Mouse (Mus musculus) erythroblast, adult 5-6 weeks (primary cell): ENCODE data around the gene Hif1an. TPM values are rescaled to one million over a fixed set of nuclear protein-coding genes. Genes with fewer than 3 reads are reported as not detected.

Experiments
- ATAC-seq: replicated peaks from 2 replicates; pipeline ENCODE4 v1.8.0; 2016; ENCODE audit warnings: moderate number of reproducible peaks, mild to moderate bottlenecking, moderate TSS enrichment, inconsistent platforms; ENCODE audit not compliant: poor library complexity, low FRiP score, severe bottlenecking
- total RNA-seq, 2 experiments: library from RNA; stranded (forward) in 1 of 2; stranded (reverse) in 1 of 2; fragments of 150-400 nt in 1 of 2; fragments of 200-764, 138-1000 nt in 1 of 2; gene quantifications; 2 replicates each; pipeline versions ENCODE4 v1.2.3 to v1.2.4; 2015 to 2017; ENCODE audit warnings: low replicate concordance in 2 of 2

The Hif1an gene
- total RNA-seq (2015; ENCODE audit: low replicate concordance) (2.1 TPM in 2 replicates), total RNA-seq (2017; ENCODE audit: low replicate concordance) (3.5 and 4.1 TPM in 2 replicates)

- peak; percentile 99 for ATAC-seq
Observed at GRCm38 (mm10) chr19:44562652-44563206, at the start of gene Hif1an. Gene Hif1an, plus strand, starts transcription at chr19:44562850.

DNA sequence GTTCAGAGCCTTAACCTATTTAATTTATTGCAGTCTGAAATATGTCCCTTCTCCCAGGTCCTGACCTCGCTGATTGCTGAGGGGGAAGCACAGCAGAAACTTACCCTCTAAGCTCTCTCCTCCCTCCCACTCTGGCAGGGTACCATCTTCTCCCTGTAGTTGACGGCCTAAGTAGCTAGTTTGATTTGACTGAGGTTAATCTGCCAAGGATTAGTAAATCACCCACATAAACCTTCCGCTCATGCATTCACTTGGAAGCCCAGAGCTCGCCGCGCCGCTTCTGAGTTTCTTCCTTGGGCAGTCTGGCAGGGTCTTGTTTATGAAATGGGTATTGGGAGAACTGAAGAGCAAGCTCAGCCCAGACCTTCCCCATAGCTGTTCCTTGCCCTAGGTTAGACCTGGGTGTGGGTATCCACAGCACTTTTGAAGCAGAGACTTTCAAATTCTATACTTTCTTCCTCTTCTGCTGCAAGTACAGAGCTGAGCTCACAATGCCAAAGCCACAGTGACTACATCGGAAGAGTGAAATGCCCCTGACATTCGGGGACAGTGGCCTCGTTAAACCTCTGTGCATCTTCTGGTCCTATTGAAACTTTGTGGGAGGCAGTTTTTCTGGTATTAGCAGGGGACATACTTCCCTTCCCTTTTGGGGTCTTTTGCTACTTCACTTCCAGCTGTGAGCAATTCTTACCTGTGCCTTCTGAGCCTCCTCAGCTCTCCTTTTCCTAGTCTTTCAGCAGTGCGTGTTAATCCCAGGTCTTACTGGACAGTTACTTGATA lies 49.4 kb upstream of the Hif1an start:
- no peak for ATAC-seq

DNA sequence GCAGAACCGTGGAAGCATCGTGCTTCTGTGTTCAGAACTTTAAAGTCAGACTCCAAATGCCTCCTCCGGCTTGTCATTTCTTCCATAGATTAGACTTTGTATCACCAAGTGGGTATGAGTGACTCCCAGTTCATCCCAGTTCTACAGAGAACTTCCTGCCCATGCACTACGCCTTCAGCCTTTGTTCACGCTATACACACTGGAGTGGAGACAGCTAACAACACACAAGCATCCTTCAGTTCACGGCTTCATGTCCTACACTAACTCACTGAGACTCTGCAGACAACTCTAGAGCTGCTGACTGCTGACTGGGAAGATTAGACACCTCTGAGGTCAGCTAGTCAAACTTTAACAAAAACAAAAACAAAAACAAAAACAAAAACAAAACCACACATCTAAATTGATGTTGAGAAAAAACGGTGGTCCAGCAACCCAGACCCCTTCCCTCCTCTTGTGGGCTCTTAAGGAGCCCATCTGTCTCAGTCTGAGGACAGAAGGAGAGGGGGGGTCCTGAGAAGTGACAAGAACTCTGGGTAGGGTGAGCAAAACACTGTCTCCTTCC lies 48.6 kb upstream of the Hif1an start:
- ATAC-seq, result no peak

GRCm38 (mm10) chr19:44514521-44515451 lies 47.9 kb upstream of the Hif1an start:
- ATAC-seq, result no peak

DNA sequence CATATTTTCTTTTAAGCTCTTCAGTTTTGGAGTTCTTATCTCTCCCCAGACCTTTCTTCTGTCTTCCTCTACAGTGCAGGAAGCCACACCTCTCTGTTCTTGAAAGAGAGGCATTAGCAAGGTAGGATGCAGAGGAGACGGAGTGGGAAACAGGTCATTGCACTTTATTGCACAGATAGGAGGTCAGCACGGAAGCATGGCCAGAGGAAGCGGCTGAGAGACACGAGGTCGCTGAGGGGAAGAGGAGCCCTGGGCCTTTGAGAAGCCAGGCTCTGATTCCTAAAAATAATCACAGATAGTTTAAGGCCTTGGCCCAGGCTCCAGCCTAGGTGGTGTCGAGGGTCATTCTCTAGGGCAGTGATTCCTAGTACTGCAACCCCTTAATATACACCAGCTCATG lies 46.9 kb upstream of the Hif1an start:
- no peak for ATAC-seq

DNA sequence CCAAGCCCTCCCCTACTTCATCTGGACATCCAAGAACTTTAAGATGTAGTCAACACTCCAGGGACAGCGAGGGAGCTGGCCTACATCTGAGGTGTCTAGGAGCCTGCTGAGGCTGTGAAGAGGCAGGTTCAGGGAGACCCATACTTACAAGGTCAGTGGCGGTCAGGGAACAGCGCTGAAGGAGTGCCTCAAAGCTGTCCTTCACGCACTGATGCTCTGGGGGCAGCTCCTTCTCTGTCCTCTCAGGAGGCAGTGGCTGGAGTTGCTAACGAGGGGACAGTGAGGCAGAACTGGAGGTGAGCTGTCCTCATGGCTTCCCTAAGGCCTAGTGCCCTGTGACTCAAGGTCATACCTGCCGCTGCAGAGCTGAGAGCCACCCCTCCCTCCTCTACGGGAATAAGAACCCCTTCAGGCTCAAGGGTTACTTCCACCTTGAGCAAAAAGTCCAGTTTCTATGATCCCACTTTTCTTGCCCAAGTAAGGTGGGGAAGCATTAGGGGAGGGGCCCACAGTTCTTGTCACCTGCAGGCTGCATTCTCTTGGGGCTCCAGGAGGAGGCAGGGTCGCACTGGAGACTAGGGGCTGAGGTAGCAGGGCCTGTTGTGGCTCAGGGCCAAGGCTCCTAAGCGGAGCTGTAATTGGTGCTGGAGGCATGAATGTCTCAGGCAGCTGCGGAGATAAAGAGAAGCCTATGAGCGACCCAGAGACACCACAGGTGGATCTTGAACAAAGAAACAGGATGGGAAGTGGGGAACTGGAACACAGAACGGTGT lies 44.5 kb upstream of the Hif1an start:
- ATAC-seq, result no peak

DNA sequence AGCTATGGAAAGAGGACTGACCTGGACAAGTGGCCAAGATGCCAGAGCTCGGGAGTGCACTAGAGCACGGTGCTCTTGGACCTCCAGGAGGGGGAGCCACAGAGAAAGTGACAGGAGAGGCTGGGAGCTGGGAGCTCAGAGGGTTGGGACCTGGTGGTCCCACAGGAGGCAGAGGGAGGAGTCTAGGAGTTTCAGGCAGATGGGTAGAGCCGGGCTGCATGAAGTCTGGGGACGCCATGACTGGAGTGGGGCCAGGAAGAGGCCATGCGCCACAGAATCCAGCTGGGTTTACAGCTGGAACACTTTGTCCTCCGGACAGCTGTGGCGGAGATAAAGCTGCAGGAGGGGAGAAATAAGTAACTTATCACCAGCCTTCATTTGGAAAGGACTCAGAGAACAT lies 43.5 kb upstream of the Hif1an start:
- ATAC-seq, result no peak

- ATAC-seq, result no peak
Observed at GRCm38 (mm10) chr19:44525551-44526205, 37.0 kb upstream of the Hif1an start.

GRCm38 (mm10) chr19:44530018-44530417 lies 32.6 kb upstream of the Hif1an start:
- no peak for ATAC-seq

- ATAC-seq, result no peak
Observed at GRCm38 (mm10) chr19:44535376-44535775, 27.3 kb upstream of the Hif1an start.

GRCm38 (mm10) chr19:44537416-44537815 lies 25.2 kb upstream of the Hif1an start:
- ATAC-seq, result no peak

GRCm38 (mm10) chr19:44542694-44543178 lies 19.9 kb upstream of the Hif1an start:
- ATAC-seq, result no peak

DNA sequence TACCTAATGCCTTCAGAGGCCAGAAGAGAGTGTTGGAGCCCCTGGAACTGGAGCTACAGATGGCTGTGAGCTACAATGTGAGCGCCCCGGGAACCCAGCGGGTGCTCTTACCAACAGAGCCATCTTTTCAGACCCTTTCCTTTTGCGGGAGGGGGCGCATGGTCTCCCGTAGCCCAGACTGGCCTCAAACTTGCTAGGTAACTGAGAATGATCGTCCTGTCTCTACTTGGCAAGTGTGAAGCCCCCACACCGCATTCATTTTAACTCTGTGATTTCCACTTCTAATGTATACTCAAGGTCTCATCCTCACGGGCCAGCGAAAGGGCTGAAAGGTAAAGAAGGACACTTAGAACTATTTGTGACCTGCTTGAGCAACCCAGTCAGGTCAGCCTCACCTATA lies 18.3 kb upstream of the Hif1an start:
- no peak for ATAC-seq

GRCm38 (mm10) chr19:44544775-44545174 lies 17.9 kb upstream of the Hif1an start:
- ATAC-seq, result peak; percentile 88

DNA sequence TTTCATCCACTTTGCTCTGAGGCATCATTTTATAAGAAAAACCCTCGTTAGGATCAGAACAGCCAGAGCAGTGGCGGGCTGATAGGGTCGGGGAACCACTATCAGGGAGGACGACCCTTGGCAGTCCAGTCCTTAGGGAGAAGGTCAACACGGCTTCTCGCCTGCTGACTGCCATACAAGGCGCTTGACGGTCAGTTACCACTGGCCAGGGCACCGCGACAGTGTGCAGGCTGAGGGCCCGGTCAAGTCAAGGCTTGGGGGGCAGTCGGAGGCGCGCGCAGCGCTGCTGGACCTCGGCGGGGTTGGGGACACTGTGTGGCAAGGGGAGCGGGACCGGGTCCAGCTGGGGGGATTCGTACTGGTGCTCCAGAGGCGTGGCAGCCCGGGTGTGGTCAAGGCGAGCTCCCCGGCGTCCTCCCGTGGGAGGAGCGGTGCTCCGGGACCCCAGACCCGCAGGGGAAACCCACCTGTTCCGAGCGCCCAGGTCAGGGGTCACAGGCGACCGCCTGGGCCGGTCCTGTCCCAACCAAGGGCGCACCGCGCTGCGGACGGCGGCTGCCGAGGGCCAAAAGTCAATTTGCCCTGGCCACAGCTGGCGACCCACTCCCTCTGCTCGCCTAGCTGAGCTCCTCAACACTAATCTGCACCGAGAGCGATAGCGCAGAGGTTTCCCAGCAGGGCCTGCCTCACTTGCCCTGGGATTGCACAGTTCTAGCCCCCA lies 17.2 kb upstream of the Hif1an start, which contains the start of gene Sec31b:
Sec31b (minus strand) TSS at position 544 of the 721 bp plus-strand sequence.
- ATAC-seq, result no peak

DNA sequence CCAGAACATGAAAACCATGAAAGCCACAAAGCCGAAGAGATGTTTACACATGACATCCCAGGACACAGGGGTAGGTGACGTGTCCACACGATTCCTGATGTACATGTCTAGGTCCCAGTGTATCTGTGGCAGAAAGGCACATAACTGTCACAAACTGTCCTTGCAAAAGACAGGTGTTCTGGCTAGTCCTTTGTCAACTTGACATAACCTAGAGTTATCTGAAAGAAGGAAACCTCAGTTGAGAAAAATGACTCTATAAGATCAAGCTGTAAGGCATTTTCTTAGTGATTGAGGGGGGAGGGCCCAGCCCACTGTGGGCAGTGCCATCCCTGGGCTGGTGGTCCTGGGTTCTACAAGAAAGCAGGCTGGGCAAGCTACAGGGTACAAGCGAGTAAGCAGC lies 9.9 kb upstream of the Hif1an start, which contains the start of gene Gm20538:
Gm20538 (minus strand) TSS at position 101 of the 400 bp plus-strand sequence.
- ATAC-seq, result no peak

DNA sequence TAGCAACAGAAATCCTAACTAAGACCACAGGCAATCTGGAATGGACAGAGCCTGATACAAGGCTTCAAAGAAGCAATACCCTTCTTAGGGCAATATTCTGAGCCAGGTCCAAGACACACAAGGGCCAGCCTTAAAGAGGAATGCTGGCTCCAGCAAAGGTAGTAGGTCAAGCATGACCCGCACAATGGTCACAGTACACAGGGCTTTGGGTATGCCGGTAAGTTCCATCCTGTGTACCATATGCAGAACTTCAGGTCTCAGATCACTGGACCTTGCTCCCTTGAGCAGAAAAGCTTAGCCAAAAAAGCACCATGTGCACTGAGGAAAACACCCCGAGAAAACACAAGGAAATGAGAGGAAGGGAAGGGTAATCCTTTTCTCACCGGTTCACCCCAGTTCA lies 9.4 kb upstream of the Hif1an start:
- no peak for ATAC-seq

DNA sequence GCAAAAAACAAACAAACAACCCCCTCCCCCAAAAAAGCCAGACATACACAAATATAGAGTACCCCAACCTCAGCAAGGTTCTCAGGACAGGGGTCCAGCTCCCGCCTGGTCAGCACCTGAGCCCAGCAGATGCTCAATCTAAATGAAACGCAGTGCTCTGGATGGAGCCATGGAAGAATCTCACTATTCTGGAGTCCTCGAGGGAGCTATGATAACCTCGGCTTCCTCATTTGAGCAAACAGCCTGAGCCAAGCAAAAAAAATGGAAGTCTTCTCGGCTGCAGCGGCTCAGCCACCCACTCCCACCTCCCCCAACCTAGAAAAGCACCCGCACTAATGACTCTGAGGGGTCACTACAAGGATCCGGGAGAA lies 8.2 kb upstream of the Hif1an start:
- ATAC-seq, result 0 out of 2 replicates have a peak, but pooled peaks have one; percentile 7
